Mouse (Mus musculus): ENCODE measurements at regions not wholly inside any gene's neighbourhood (a gene's known extent, or its start where the extent isn't known, plus 50 kb on each side); places are given as distances from the start of the nearest gene placed in this dataset.
A peak's percentile ranks its signal among the peaks of the same experiment; 100 is the strongest.
"Not testable (repeated sequence)": the region's sequence is repeated elsewhere in the genome, so short reads cannot be mapped to it uniquely, and the experiment has no call there.

- H3K27ac ChIP-seq (ENCODE audit: low read length): no peak overlapping the region
- H3K9ac ChIP-seq (ENCODE audit: low read length): peak overlapping the region; percentile 23
- no peaks in the 10 kb centered on the region for H3K36me3 ChIP-seq (ENCODE audit: control insufficient read depth, insufficient read depth, low read length)
- peaks cover 17% of the 10 kb centered on the region for H3K27me3 ChIP-seq (ENCODE audit: control insufficient read depth, insufficient read depth, low read depth, low read length)
- peak overlapping the region; percentile 38 for H3K4me3 ChIP-seq (ENCODE audit: low read length)
- H3K4me1 ChIP-seq (replicated peaks; ENCODE audit: control insufficient read depth, insufficient read depth, low read length): no peaks in the 10 kb centered on the region
- WGBS: 2% methylated on average over 32 of the region's 34 CpGs
- H3K4me2 ChIP-seq (ENCODE audit: low read depth, low read length): peak overlapping the region; percentile 49
- peak; percentile 56; the same call in 1 of the 2 replicates for ATAC-seq (ENCODE audit: low read depth)
- no peaks in the 10 kb centered on the region for H3K9me3 ChIP-seq (ENCODE audit: control insufficient read depth, low read length)
Measured at GRCm38 (mm10) chr12:106310585-106311319, 300.7 kb downstream of the Vrk1 start.

DNA sequence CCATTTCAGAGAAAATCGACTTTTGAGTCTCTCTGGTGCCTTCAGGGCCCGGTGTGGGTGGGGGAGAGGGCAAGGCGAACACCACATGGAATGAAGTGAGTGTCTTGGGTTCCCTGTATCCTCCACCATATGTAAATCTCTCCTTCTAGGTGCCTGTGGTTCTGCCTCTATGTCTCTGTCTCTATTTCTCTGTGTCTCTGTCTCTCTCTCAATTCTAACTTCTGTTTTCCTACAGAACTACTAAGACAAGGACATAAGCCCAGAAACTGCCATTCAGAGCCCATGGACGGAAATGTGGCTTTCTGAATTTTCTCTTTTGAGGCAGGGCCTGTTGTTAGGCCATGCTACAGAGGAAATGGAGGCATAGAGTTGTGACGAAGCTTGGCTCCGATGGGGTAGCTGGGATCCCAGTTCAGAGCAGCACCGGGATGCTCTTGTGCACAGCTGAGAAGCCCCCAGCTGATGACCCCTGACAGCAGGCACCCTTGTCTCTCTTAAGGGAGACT, 301.3 kb downstream of the Vrk1 start:
- Histone ChIP-seq H3K4me1 (replicated peaks; ENCODE audit: control insufficient read depth, insufficient read depth, low read length) (no peaks in the 10 kb centered on the region), H3K36me3 (ENCODE audit: control insufficient read depth, insufficient read depth, low read length) (no peaks in the 10 kb centered on the region), H3K9me3 (ENCODE audit: control insufficient read depth, low read length) (no peaks in the 10 kb centered on the region), H3K4me3 (ENCODE audit: low read length) (peak overlapping the region; percentile 38), H3K4me2 (ENCODE audit: low read depth, low read length) (peak overlapping the region; percentile 49), H3K27me3 (ENCODE audit: control insufficient read depth, insufficient read depth, low read depth, low read length) (peaks cover 17% of the 10 kb centered on the region), H3K27ac (ENCODE audit: low read length) (no peak overlapping the region), H3K9ac (ENCODE audit: low read length) (peak overlapping the region; percentile 23)
- 53% methylated on average over 7 of the region's 7 CpGs for WGBS
- ATAC-seq (ENCODE audit: low read depth): no peak

- ATAC-seq (ENCODE audit: low read depth): no peak
- Histone ChIP-seq H3K27me3 (ENCODE audit: control insufficient read depth, insufficient read depth, low read depth, low read length) (peaks cover 14% of the 10 kb centered on the region), H3K27ac (ENCODE audit: low read length) (no peak overlapping the region), H3K36me3 (ENCODE audit: control insufficient read depth, insufficient read depth, low read length) (no peaks in the 10 kb centered on the region), H3K9ac (ENCODE audit: low read length) (no peak overlapping the region), H3K4me2 (ENCODE audit: low read depth, low read length) (no peak overlapping the region), H3K9me3 (ENCODE audit: control insufficient read depth, low read length) (no peaks in the 10 kb centered on the region), H3K4me3 (ENCODE audit: low read length) (no peak overlapping the region), H3K4me1 (replicated peaks; ENCODE audit: control insufficient read depth, insufficient read depth, low read length) (no peaks in the 10 kb centered on the region)
- WGBS: 85% methylated on average over 17 of the region's 17 CpGs
Measured at GRCm38 (mm10) chr12:106311831-106312600, 302.0 kb downstream of the Vrk1 start.

DNA sequence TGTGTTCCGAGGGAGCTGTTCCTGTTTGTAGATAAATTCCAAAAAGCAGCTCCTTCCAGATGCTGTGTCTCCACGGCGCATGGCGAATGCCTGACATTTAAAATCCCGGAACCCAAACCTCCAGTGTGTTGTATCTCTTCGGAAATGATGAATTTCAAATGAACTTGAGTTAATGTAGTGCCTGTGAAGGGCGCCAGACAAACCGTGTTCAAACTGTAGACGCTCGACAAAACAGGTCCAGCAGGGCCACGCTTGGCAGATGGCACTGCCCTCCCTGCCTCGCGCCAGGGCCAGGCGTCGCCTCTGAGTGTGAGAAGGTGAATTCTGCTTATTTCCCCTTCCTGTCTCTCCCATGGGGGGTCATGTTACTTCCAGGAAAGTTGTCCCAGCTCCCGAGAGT, 307.7 kb downstream of the Vrk1 start:
- ATAC-seq (ENCODE audit: low read depth): no peak
- Histone ChIP-seq H3K4me2 (ENCODE audit: low read depth, low read length) (no peak overlapping the region), H3K9ac (ENCODE audit: low read length) (no peak overlapping the region), H3K4me3 (ENCODE audit: low read length) (no peak overlapping the region), H3K27me3 (ENCODE audit: control insufficient read depth, insufficient read depth, low read depth, low read length) (no peaks in the 10 kb centered on the region), H3K36me3 (ENCODE audit: control insufficient read depth, insufficient read depth, low read length) (no peaks in the 10 kb centered on the region), H3K27ac (ENCODE audit: low read length) (no peak overlapping the region), H3K4me1 (replicated peaks; ENCODE audit: control insufficient read depth, insufficient read depth, low read length) (no peaks in the 10 kb centered on the region), H3K9me3 (ENCODE audit: control insufficient read depth, low read length) (no peaks in the 10 kb centered on the region)
- WGBS: 62% methylated on average over 16 of the region's 16 CpGs

DNA sequence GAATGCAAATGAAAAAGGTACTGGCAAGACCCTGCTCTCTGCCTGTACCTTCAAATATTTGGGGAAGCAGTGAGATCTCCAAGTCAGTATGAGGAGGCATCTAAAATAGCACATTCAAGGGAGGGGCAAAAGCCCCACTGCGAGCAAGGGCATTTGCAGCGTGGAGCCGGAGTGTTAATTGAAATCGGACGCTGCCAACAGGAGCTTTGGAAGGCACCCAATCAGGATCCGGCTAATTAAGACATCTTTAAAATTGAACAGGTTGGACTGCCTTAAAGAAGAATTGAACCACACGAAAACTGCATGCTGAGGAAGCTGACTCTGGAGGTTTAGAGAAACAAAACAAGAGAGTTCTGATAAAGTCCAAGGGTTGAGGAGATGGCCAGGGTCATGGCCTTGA, 311.5 kb downstream of the Vrk1 start:
- Histone ChIP-seq H3K36me3 (ENCODE audit: control insufficient read depth, insufficient read depth, low read length) (no peaks in the 10 kb centered on the region), H3K27ac (ENCODE audit: low read length) (no peak overlapping the region), H3K4me3 (ENCODE audit: low read length) (no peak overlapping the region), H3K27me3 (ENCODE audit: control insufficient read depth, insufficient read depth, low read depth, low read length) (no peaks in the 10 kb centered on the region), H3K4me1 (replicated peaks; ENCODE audit: control insufficient read depth, insufficient read depth, low read length) (no peaks in the 10 kb centered on the region), H3K9me3 (ENCODE audit: control insufficient read depth, low read length) (no peaks in the 10 kb centered on the region), H3K9ac (ENCODE audit: low read length) (no peak overlapping the region), H3K4me2 (ENCODE audit: low read depth, low read length) (no peak overlapping the region)
- no peak for ATAC-seq (ENCODE audit: low read depth)
- WGBS: 79% methylated on average over 7 of the region's 7 CpGs

DNA sequence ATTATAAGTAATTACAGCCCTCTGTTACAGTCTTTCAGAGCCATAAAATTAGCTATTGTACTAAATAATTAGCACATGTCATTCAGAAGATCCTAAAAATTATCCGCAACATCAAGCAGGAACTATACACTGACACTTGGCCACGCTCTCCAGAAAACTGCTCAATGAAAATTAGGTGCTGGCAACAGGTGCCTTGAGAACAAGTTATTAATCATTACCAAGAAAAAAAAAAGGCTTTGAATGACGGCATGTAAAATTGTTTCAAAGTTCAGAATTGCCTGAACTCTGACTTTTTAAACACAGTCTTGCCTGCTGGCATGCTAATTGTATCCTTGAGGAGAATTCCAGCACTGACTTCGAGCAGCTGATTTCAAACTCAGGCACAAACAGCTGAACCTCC, 316.6 kb downstream of the Vrk1 start:
- WGBS: 57% methylated on average over 4 of the region's 4 CpGs
- ATAC-seq (ENCODE audit: low read depth): no peak
- Histone ChIP-seq H3K4me3 (ENCODE audit: low read length) (no peak overlapping the region), H3K27ac (ENCODE audit: low read length) (no peak overlapping the region), H3K9ac (ENCODE audit: low read length) (no peak overlapping the region), H3K4me2 (ENCODE audit: low read depth, low read length) (no peak overlapping the region), H3K36me3 (ENCODE audit: control insufficient read depth, insufficient read depth, low read length) (no peaks in the 10 kb centered on the region), H3K9me3 (ENCODE audit: control insufficient read depth, low read length) (no peaks in the 10 kb centered on the region), H3K4me1 (replicated peaks; ENCODE audit: control insufficient read depth, insufficient read depth, low read length) (no peaks in the 10 kb centered on the region), H3K27me3 (ENCODE audit: control insufficient read depth, insufficient read depth, low read depth, low read length) (no peaks in the 10 kb centered on the region)

DNA sequence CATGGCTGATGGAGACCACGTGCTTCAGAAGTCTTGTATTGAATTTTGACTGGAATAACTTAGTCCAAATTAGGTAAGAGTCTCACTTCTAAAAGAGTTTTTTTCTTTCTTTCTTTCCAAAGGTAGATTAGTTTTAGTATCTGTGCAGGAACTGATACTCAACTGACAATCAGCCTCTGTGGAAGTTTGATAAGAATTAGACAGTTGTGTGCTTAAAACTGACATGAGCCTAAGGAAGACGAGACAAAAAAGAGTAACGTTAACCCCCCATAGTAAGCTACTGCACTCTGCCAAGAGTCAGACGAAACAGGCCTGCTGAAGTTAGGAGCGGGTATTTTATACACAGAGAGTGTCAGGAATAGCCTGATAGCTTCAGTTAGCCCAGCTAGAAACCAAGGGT, 317.3 kb downstream of the Vrk1 start:
- Histone ChIP-seq H3K4me1 (replicated peaks; ENCODE audit: control insufficient read depth, insufficient read depth, low read length) (no peaks in the 10 kb centered on the region), H3K4me2 (ENCODE audit: low read depth, low read length) (no peak overlapping the region), H3K4me3 (ENCODE audit: low read length) (no peak overlapping the region), H3K27ac (ENCODE audit: low read length) (no peak overlapping the region), H3K27me3 (ENCODE audit: control insufficient read depth, insufficient read depth, low read depth, low read length) (no peaks in the 10 kb centered on the region), H3K9me3 (ENCODE audit: control insufficient read depth, low read length) (no peaks in the 10 kb centered on the region; the same call in 1 of the 2 replicates), H3K36me3 (ENCODE audit: control insufficient read depth, insufficient read depth, low read length) (no peaks in the 10 kb centered on the region), H3K9ac (ENCODE audit: low read length) (no peak overlapping the region)
- no peak for ATAC-seq (ENCODE audit: low read depth)
- WGBS: 66% methylated on average over 5 of the region's 5 CpGs

DNA sequence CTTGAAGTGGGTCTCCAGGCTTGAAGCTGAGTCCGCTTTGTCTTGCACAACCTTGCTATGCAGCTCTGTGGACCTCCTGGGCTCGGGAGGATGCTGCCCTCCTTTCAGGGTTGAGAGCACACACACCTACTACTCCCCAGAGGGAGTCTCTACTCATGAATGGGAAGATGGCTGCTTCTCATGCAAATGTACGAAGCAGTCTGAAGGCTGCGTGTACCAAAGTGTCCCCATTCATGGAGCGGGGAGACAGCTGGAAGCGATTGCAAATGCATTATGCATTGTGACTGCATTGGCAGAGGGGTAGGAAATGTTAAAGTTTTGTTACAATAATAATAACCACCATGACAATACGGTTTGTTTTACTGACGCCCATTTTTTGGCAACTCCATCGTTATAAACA, 347.8 kb downstream of the Vrk1 start:
- Histone ChIP-seq H3K27ac (ENCODE audit: low read length) (no peak overlapping the region), H3K27me3 (ENCODE audit: control insufficient read depth, insufficient read depth, low read depth, low read length) (no peaks in the 10 kb centered on the region), H3K4me1 (replicated peaks; ENCODE audit: control insufficient read depth, insufficient read depth, low read length) (no peaks in the 10 kb centered on the region), H3K4me2 (ENCODE audit: low read depth, low read length) (no peak overlapping the region), H3K9me3 (ENCODE audit: control insufficient read depth, low read length) (no peaks in the 10 kb centered on the region), H3K36me3 (ENCODE audit: control insufficient read depth, insufficient read depth, low read length) (no peaks in the 10 kb centered on the region), H3K9ac (ENCODE audit: low read length) (no peak overlapping the region), H3K4me3 (ENCODE audit: low read length) (no peak overlapping the region)
- WGBS: 83% methylated on average over 9 of the region's 9 CpGs
- ATAC-seq (ENCODE audit: low read depth): no peak

DNA sequence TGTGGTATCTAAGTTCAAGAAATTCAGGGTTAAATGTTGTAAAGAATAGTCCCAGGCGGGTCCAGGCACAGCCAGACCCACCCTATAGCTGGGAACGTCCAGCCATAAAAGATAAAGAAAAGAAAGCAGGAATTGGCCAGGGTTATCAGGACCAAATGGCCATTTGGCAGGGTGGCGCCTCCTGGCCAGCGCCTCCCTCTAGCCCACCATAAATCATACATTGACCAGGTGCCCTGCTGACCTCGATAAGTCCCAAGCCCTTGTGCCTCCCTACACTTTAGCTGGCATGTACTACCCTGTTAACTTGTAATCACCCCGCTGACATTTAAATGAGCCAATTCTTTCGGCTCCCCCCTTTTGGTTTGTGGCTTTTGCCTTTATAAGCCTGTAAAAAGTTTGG, 351.6 kb downstream of the Vrk1 start:
- ATAC-seq (ENCODE audit: low read depth); H3K9ac ChIP-seq (ENCODE audit: low read length); H3K9me3 ChIP-seq (ENCODE audit: control insufficient read depth, low read length); H3K4me3 ChIP-seq (ENCODE audit: low read length); H3K4me1 ChIP-seq (replicated peaks; ENCODE audit: control insufficient read depth, insufficient read depth, low read length); H3K36me3 ChIP-seq (ENCODE audit: control insufficient read depth, insufficient read depth, low read length); H3K27ac ChIP-seq (ENCODE audit: low read length); H3K4me2 ChIP-seq (ENCODE audit: low read depth, low read length); H3K27me3 ChIP-seq (ENCODE audit: control insufficient read depth, insufficient read depth, low read depth, low read length): not testable (repeated sequence)
- 56% methylated on average over 7 of the region's 7 CpGs for WGBS

Data from lung, embryonic 16.5 days (tissue).